Mouse (Mus musculus) heart, postnatal 14 days (tissue): ENCODE measurements at regions not wholly inside any gene's neighbourhood (a gene's known extent, or its start where the extent isn't known, plus 50 kb on each side); places are given as distances from the start of the nearest gene placed in this dataset.

Experiments used
- DNase-seq, 2 experiments: peaks; one replicate each; pipeline ENCODE4 v3.0.0; 2021 to 2022
- intact Hi-C: fragments of 180-260 bp; cut with DNase I; formaldehyde crosslinking; loops from one replicate; pipeline ENCODE4 v1.15.1; 2025

DNA sequence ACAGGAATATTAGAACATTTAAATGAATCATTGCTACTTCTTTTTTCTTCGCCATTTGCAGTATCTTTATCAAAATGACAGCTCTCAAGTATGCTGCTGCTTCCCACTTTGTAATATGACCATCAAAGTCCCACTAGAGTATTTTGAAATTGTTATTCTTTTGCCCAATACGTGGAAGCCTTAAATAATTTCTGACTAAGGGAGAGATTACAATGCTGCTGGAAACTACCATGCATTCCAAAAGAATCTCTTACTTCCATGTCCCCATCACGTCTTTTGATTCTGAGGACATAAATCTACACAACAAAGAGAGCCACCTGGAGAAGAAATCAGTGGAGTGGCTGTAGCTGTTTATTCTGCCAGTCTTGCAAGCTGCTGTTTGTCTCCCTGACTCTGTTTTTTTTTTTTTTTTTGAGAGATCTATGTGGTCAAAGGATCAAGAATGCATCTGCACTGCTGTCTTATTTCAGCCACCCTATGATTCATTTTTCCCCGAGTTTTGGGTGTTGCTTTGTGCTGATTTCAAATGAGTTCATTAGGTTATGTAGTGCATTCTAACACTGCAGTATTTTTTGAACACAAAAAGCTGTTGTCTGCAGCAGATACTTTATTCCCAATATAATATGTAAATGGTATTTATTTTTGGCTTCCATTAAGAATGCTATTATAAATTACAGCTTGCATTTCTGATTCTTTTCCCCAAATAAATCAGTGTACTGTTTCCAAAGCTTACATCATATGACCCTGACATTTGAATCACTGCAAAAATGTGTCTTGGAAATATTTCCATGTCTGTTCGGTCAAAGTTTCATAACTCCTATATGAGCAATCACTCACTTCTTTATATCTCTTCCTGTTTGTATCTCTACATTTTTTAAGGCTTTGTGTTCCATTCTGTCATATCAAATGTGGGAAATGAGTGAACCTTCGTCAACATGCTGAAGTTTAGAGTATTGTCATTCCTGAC is 53.1 kb upstream of the Trim52 start:
- intact Hi-C loops = no loop called here
- no peak for DNase-seq
